Mouse (Mus musculus) small intestine, adult 2 months (tissue): ENCODE measurements around the gene Bcas3. TPM values are rescaled to one million over a fixed set of nuclear protein-coding genes. Genes with fewer than 3 reads are reported as not detected.

Experiments used
- H3K27ac ChIP-seq: fragments of 200-500 bp; 2 replicates; pipeline ENCODE4 v1.5.1; 2012; ENCODE audit warnings: low read depth, low read length, control low read depth, inconsistent platforms; ENCODE audit not compliant: insufficient read depth
- H3K27me3 ChIP-seq: fragments of 200-500 bp; 2 replicates; pipeline ENCODE4 v1.6.1; 2012; ENCODE audit warnings: mild to moderate bottlenecking, moderate library complexity, low read length, inconsistent platforms; ENCODE audit not compliant: control insufficient read depth, insufficient read depth
- H3K36me3 ChIP-seq: fragments of 200-500 bp; 2 replicates; pipeline ENCODE4 v1.6.1; 2012; ENCODE audit warnings: mild to moderate bottlenecking, low read length, control low read depth, inconsistent platforms; ENCODE audit not compliant: control insufficient read depth, insufficient read depth
- H3K4me1 ChIP-seq: fragments of 200-500 bp; 2 replicates; pipeline ENCODE4 v1.6.1; 2012; ENCODE audit warnings: low read length, inconsistent platforms, mixed read lengths; ENCODE audit not compliant: control insufficient read depth, insufficient read depth, insufficient read length
- H3K4me3 ChIP-seq: fragments of 200-500 bp; 2 replicates; pipeline ENCODE4 v1.5.1; 2012; ENCODE audit warnings: low read depth, mild to moderate bottlenecking, control low read depth, inconsistent platforms, low read length, moderate library complexity
- CTCF ChIP-seq: fragments of 200-500 bp; IDR thresholded peaks from 2 replicates; pipeline ENCODE4 v1.5.1; 2012; ENCODE audit warnings: low read depth, mild to moderate bottlenecking, control low read depth, inconsistent platforms, low read length, moderate library complexity, mixed read lengths; ENCODE audit not compliant: insufficient replicate concordance, insufficient read length; ENCODE audit errors: extremely low read depth
- POLR2A ChIP-seq: fragments of 200-500 bp; IDR thresholded peaks from 2 replicates; pipeline ENCODE4 v1.6.1; 2012; ENCODE audit warnings: low read depth, mild to moderate bottlenecking, control low read depth, inconsistent platforms, low read length, moderate library complexity
- WGBS: fragments of 180-500 bp; shearing (Covaris S2); methylation state at CpG from one replicate; pipeline ENCODE4 v1.1.7; 2018; 5-methylcytosine and 5-hydroxymethylcytosine counted together
- polyA plus RNA-seq: library from polyadenylated mRNA; depleted of rRNA; stranded (reverse); fragments of >200 nt; gene quantifications from 2 replicates; pipeline ENCODE4 v1.2.3, GENCODE M21; 2012

Gene Bcas3
- polyA plus RNA-seq, 1 experiment = 32.1 TPM

DNA sequence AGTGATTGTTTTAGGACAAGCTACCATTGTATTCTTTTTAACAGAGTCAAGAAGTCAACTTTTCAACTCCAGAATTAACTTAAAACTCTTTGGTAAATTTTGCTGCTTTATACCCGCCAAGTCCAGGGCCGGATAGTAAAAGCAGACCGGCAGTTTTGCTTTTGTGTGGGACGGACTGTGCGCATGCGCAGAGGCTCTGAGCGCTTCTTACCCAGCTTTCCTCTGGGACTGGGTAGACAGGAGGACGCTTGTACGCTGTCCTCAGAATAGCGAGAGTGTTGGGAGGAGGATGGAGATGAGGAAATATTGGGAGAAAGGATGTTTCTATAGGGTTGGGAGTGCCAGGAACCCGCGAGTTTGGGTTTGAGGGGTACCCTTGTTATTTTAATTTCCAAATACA is 171.2 kb downstream of the Bcas3 start:
- H3K27ac ChIP-seq = peak overlapping the region; percentile 6; the same call in 1 of the 2 replicates
- H3K4me3 ChIP-seq = no peak overlapping the region
- WGBS = 53% methylated on average over 12 of the region's 12 CpGs
- no peaks in the 10 kb centered on the region for H3K36me3 ChIP-seq
- no peaks in the 10 kb centered on the region for H3K27me3 ChIP-seq
- TF ChIP-seq CTCF (no peak), POLR2A (no peak)
- no peaks in the 10 kb centered on the region; the same call in 1 of the 2 replicates for H3K4me1 ChIP-seq

DNA sequence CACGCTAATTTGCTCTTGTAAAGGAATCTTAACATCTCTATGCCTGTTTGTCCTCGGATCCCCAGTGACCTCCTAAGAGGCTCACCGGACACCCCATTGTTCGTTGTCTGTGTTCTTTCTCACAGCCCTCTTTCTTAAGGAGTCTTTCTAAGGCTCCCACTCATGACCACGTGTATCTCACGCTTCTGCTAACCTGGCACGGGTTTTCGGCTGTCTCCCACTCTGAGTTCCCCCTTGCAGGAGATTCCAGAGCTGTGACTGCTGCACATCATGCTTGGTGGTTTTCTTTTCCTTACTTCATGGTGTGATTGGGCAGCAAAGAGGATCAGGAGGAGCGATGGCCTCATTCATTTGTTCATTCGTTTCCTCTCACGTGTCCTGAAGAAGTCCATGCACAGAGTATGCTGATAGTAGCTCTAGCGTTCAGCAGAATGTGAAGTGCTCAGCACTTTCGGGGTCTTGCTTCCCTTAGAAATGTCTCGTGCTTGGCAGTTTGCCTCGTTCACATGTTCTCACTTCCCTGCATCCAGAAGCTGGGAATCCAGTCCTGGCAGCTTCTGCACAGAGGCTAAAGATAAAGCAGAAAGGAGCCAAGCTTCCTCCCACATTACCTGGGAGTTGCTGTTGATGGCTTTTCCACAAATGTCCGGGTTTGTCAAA is 172.0 kb downstream of the Bcas3 start:
- TF ChIP-seq POLR2A (no peak), CTCF (no peak)
- H3K36me3 ChIP-seq = no peaks in the 10 kb centered on the region
- 63% methylated on average over 16 of the region's 16 CpGs for WGBS
- no peak overlapping the region; the same call in 1 of the 2 replicates for H3K27ac ChIP-seq
- no peak overlapping the region for H3K4me3 ChIP-seq
- no peaks in the 10 kb centered on the region for H3K27me3 ChIP-seq
- H3K4me1 ChIP-seq = peaks cover 3% of the 10 kb centered on the region; the same call in 1 of the 2 replicates

DNA sequence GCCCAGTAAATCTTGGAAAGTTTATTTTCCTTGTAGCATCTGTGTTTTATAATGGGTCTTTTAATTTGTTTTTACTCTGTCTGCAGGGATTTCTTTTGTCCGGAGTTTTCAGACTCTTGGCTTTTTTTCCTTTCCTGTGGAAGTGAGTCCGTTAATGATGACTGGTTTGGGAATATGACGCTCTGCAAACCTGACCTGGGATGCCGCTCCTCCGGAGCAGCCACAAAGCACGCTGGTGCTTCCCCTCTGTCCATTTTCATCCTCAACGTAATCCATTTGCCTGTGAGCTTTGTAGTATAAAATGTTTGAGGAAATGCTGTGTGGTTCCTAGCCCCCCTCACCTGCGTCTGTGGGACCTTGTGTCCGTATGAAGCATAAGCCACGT is 172.5 kb downstream of the Bcas3 start:
- TF ChIP-seq POLR2A (no peak), CTCF (no peak)
- Histone ChIP-seq H3K4me1 (peaks cover 3% of the 10 kb centered on the region; the same call in 1 of the 2 replicates), H3K27me3 (no peaks in the 10 kb centered on the region), H3K36me3 (no peaks in the 10 kb centered on the region), H3K27ac (no peak overlapping the region), H3K4me3 (no peak overlapping the region; the same call in 1 of the 2 replicates)
- WGBS = 72% methylated on average over 10 of the region's 10 CpGs

DNA sequence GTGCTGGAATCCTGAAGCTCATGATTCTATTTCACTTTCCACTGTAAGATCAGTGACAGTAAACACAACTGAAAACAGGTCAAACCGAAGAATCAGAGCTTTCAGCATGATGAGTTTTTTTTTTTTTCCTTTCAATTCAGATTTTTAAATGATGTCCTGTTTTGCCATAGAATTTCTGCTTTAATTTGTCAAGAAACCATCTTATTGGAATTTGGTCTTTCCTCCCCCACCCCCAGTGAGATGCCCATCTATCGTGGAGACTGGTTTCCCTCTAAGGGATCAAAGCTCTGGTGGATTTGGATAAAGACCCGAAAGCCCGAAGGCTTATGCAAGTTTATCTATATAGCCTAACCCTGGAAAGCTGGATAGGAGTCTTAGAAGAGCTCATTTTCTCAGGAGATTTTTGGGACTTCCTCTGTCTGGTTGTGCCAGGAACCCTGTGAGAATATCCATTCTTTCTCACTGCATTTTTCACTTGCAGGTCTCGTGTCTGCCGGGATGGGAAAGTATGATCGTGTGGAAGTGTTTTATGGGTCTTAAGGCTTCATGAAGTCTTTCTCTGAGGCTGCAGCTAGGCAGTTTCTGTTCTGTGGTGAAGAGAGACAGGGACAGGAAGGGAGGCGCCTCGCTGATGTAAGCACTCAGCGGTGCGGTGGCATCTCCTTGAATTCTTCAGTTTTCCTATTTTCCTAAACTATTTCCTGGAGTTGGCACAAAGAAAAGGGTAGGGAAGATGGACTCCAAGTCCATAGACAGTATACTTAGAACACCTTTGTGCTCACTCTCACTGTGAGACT is 173.2 kb downstream of the Bcas3 start:
- Histone ChIP-seq H3K36me3 (no peaks in the 10 kb centered on the region), H3K4me3 (no peak overlapping the region), H3K27ac (no peak overlapping the region), H3K27me3 (no peaks in the 10 kb centered on the region), H3K4me1 (peaks cover 3% of the 10 kb centered on the region; the same call in 1 of the 2 replicates)
- 67% methylated on average over 11 of the region's 11 CpGs for WGBS
- no peak for TF ChIP-seq CTCF

DNA sequence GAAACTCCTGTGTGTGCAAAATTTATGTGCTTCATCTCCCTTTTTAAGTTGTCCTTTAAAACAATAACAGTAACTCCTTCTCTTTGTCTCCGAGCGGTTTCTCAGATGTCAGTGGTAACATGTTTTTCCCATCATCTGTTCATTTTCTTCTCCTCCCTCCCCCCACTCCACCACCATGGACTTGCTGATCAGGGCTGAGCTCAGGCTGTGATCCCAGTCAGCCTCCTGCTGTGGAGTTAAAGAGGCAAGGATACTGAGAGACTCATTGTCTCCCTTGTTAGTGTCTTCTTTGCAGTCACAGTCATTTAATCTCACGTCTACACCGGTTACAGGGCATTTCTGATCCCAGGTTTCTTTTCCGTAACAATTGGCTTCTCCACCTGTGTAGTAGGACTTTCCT is 174.3 kb downstream of the Bcas3 start:
- H3K27me3 ChIP-seq = no peaks in the 10 kb centered on the region
- H3K36me3 ChIP-seq = no peaks in the 10 kb centered on the region
- WGBS = 95% methylated on average over 5 of the region's 5 CpGs
- no peak overlapping the region for H3K27ac ChIP-seq
- H3K4me1 ChIP-seq = peaks cover 3% of the 10 kb centered on the region; the same call in 1 of the 2 replicates
- no peak for TF ChIP-seq CTCF
- no peak for TF ChIP-seq POLR2A
- no peak overlapping the region for H3K4me3 ChIP-seq

DNA sequence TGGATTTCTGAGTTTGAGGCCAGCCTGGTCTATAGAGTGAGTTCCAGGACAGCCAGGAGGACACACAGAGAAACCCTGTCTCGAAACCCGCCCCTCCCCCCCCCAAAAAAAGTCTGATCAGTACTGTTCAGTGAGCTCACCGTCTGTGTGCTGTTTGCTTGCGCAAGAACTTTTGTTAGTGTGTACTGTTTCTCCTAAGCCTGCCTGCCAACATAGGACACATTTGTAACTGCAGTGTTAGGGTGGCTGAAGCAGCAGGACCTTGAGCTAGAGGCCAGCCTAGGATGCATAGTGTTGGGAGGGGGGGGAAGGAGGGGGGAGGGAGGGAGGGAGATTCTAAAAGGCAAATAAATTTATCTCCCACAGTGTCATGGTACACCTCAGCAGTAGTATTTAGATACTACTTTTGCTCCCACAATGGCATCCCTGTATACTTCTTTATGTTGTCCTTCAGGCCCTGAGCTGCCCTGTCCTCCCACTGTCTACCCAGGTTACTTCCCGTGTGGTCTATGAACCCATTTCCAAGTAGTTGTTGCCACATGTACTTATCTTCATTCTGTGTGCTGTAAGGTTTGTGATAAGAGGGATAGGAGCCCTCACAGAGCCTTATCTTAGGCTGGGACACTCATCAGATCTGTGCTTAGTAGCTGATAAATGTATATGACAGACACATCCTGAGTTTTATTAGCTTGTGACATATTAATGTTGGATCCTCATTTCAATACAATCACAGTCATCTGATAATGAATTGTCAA is 176.7 kb downstream of the Bcas3 start:
- no peaks in the 10 kb centered on the region for H3K27me3 ChIP-seq
- no peaks in the 10 kb centered on the region for H3K36me3 ChIP-seq
- H3K4me3 ChIP-seq = no peak overlapping the region
- no peak overlapping the region for H3K27ac ChIP-seq
- 76% methylated on average over 5 of the region's 5 CpGs for WGBS
- H3K4me1 ChIP-seq = peaks cover 3% of the 10 kb centered on the region; the same call in 1 of the 2 replicates
- no peak for TF ChIP-seq POLR2A
- no peak for TF ChIP-seq CTCF
